Mouse (Mus musculus) embryonic facial prominence, embryonic 11.5 days (tissue): Measurements from ENCODE around the gene Tradd. TPM values are rescaled to one million over a fixed set of nuclear protein-coding genes. Genes with fewer than 3 reads are reported as not detected.

Source experiments
- ATAC-seq: fragments of 200-750 bp; cut with Nextera tagmentation; replicated peaks from 2 replicates; pipeline ENCODE4 v1.8.0; 2017; ENCODE audit warnings: low read depth; ENCODE audit not compliant: insufficient number of reproducible peaks, low FRiP score, low TSS enrichment
- DNase-seq: peaks from one replicate; pipeline ENCODE4 v3.0.0-alpha.2; 2015; ENCODE audit warnings: low spot score
- H3K27ac ChIP-seq: fragments of 300-500 bp; sonication (generic); replicated peaks from 2 replicates; pipeline ENCODE4 v1.5.1; 2014; ENCODE audit warnings: mild to moderate bottlenecking, low read depth, low read length, control low read depth
- H3K27me3 ChIP-seq: fragments of 300-500 bp; sonication (generic); 2 replicates; pipeline ENCODE4 v1.6.1; 2014; ENCODE audit warnings: mild to moderate bottlenecking, low read length, moderate library complexity, mixed read lengths; ENCODE audit not compliant: control insufficient read depth, insufficient read depth
- H3K36me3 ChIP-seq: fragments of 300-500 bp; sonication (generic); replicated peaks from 2 replicates; pipeline ENCODE4 v1.6.1; 2014; ENCODE audit warnings: low read depth, mild to moderate bottlenecking, low read length, moderate library complexity, mixed read lengths; ENCODE audit not compliant: control insufficient read depth, insufficient read depth
- H3K4me1 ChIP-seq: fragments of 300-500 bp; sonication (generic); 2 replicates; pipeline ENCODE4 v1.6.1; 2014; ENCODE audit warnings: low read length, mixed read lengths; ENCODE audit not compliant: control insufficient read depth, insufficient read depth
- H3K4me2 ChIP-seq: fragments of 300-500 bp; sonication (generic); 2 replicates; pipeline ENCODE4 v1.6.1; 2014; ENCODE audit warnings: low read depth, mild to moderate bottlenecking, control low read depth, low read length, moderate library complexity
- H3K4me3 ChIP-seq: fragments of 300-500 bp; sonication (generic); 2 replicates; pipeline ENCODE4 v1.5.1; 2014; ENCODE audit warnings: low read depth, low read length, control low read depth
- H3K9ac ChIP-seq: fragments of 300-500 bp; sonication (generic); replicated peaks from 2 replicates; pipeline ENCODE4 v1.6.1; 2014; ENCODE audit warnings: mild to moderate bottlenecking, control low read depth, low read length
- H3K9me3 ChIP-seq: fragments of 300-500 bp; sonication (generic); replicated peaks from 2 replicates; pipeline ENCODE4 v1.6.1; 2016; ENCODE audit warnings: mild to moderate bottlenecking, low read length, inconsistent platforms, mixed read lengths; ENCODE audit not compliant: control insufficient read depth
- WGBS: fragments of 180-500 bp; shearing (Covaris S2); extraction: QIAGEN DNeasy Blood & Tissue Kit; methylation state at CpG from one replicate; pipeline ENCODE4 v1.1.7; 2014; 5-methylcytosine and 5-hydroxymethylcytosine counted together
- polyA plus RNA-seq: library from polyadenylated mRNA; unstranded; fragments of >200 nt; fragmentation: Nextera tagmentation; extraction: Ambion mirVana; gene quantifications from 2 replicates; pipeline ENCODE4 v1.2.1, GENCODE M21; 2014

Tradd gene
- 14.0 and 16.6 TPM in 2 replicates for polyA plus RNA-seq

- Histone ChIP-seq H3K27me3 (peaks cover 67% of the 10 kb centered on the region), H3K27ac (no peak within 1 kb of the TSS), H3K9me3 (no peaks in the 10 kb centered on the region), H3K4me1 (peaks cover 4% of the 10 kb centered on the region), H3K4me2 (peak within 1 kb of the TSS; percentile 87), H3K9ac (peak within 1 kb of the TSS; percentile 60), H3K36me3 (no peaks in the 10 kb centered on the region), H3K4me3 (peak within 1 kb of the TSS; percentile 67)
- DNase-seq: peak; percentile 72
- WGBS: 1% methylated on average over 54 of the region's 54 CpGs
- peak; percentile 53 for ATAC-seq
These were observed at the start of gene Tradd, which contains the start of gene Fbxl8 for GRCm38 (mm10) chr8:105264024-105264982. Tradd (minus strand) TSS chr8:105264609. Fbxl8 (plus strand) TSS chr8:105264648.

- Histone ChIP-seq H3K4me2 (no peak overlapping the region), H3K27ac (no peak overlapping the region), H3K27me3 (no peaks in the 10 kb centered on the region), H3K4me3 (no peak overlapping the region), H3K9ac (no peak overlapping the region), H3K4me1 (no peaks in the 10 kb centered on the region), H3K36me3 (no peaks in the 10 kb centered on the region; the same call in 1 of the 2 replicates), H3K9me3 (no peaks in the 10 kb centered on the region)
- no peak for DNase-seq
- 82% methylated on average over 9 of the region's 9 CpGs for WGBS
- ATAC-seq: no peak
These were observed 49.4 kb upstream of the Tradd start for GRCm38 (mm10) chr8:105313622-105314402.

DNA sequence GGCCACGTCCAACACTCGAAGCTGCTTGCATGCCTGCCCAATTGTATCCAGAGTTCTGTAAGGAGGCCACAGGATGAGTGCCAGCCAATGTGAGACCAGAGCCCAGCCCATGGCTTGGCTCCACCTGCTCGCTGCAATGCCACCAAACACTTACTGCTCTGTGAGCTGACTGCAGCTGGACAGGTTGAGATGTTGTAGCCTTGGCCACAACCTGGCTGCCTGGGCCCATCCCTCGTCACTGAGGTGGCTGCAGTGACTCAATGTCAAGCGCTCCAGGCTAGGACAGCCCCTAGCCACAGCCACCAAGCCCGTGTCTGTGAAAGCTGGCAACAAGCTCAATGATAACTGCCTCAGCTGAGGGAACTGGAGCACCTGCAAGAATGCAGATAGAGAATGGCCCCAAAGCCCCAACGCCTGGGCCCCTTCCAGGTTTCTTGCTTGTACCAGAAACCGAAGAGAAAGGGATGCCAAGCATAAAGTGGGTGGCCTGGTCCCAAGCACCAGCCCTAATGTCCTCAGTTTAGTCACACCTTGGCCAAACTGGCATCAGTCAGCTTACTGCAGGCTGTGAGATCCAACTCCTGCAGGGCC is 48.6 kb upstream of the Tradd start:
- Histone ChIP-seq H3K4me2 (no peak overlapping the region), H3K4me3 (no peak overlapping the region), H3K36me3 (no peaks in the 10 kb centered on the region; the same call in 1 of the 2 replicates), H3K9me3 (no peaks in the 10 kb centered on the region), H3K27ac (no peak overlapping the region), H3K4me1 (no peaks in the 10 kb centered on the region), H3K27me3 (no peaks in the 10 kb centered on the region), H3K9ac (no peak overlapping the region)
- WGBS: 82% methylated on average over 8 of the region's 8 CpGs
- DNase-seq (no peak), ATAC-seq (no peak)

- Histone ChIP-seq H3K9ac (no peak overlapping the region), H3K36me3 (no peaks in the 10 kb centered on the region; the same call in 1 of the 2 replicates), H3K27me3 (no peaks in the 10 kb centered on the region), H3K4me2 (no peak overlapping the region), H3K4me1 (no peaks in the 10 kb centered on the region), H3K27ac (no peak overlapping the region), H3K4me3 (no peak overlapping the region), H3K9me3 (no peaks in the 10 kb centered on the region)
- WGBS: 83% methylated on average over 1 of the region's 1 CpGs
- no peak for DNase-seq
- ATAC-seq: no peak
These were observed 47.3 kb upstream of the Tradd start for GRCm38 (mm10) chr8:105311718-105312117.

DNA sequence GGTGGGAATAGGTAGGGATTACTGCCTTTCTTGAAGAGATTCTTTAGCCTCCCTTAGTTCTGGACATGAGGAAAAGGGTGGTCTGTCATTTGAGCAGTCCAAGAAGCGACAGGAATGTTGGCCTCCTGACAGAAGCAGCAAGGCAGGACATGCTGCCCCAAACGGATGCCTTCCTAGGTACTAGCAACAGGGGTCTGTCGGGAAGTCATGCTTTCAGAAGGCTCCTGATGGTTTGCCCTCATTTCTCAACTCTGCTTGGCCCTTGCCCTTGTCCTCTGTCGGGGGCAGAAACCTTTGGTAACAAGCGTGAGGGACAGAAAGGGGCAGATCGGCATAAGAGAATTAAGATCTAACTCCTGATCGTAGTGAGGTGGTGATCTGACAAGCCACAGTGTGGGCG is 45.7 kb upstream of the Tradd start:
- no peak overlapping the region for H3K27ac ChIP-seq
- ATAC-seq (no peak), DNase-seq (no peak)
- H3K4me2 ChIP-seq: no peak overlapping the region
- H3K4me1 ChIP-seq: peaks cover 5% of the 10 kb centered on the region; the same call in 1 of the 2 replicates
- no peaks in the 10 kb centered on the region for H3K27me3 ChIP-seq
- no peak overlapping the region for H3K4me3 ChIP-seq
- no peak overlapping the region for H3K9ac ChIP-seq
- H3K36me3 ChIP-seq: no peaks in the 10 kb centered on the region
- H3K9me3 ChIP-seq: no peaks in the 10 kb centered on the region
- WGBS: 85% methylated on average over 8 of the region's 8 CpGs

- Histone ChIP-seq H3K4me2 (no peak overlapping the region), H3K9ac (no peak overlapping the region), H3K36me3 (no peaks in the 10 kb centered on the region), H3K27ac (no peak overlapping the region), H3K27me3 (no peaks in the 10 kb centered on the region), H3K4me3 (no peak overlapping the region), H3K9me3 (no peaks in the 10 kb centered on the region), H3K4me1 (peaks cover 5% of the 10 kb centered on the region; the same call in 1 of the 2 replicates)
- no peak for ATAC-seq
- 84% methylated on average over 15 of the region's 15 CpGs for WGBS
- no peak for DNase-seq
These were observed 44.9 kb upstream of the Tradd start for GRCm38 (mm10) chr8:105309142-105309847.

GRCm38 (mm10) chr8:105308428-105308827 is 44.0 kb upstream of the Tradd start:
- Histone ChIP-seq H3K4me3 (no peak overlapping the region), H3K27me3 (no peaks in the 10 kb centered on the region), H3K36me3 (no peaks in the 10 kb centered on the region), H3K4me2 (no peak overlapping the region), H3K27ac (no peak overlapping the region), H3K9ac (no peak overlapping the region), H3K9me3 (no peaks in the 10 kb centered on the region), H3K4me1 (peaks cover 5% of the 10 kb centered on the region; the same call in 1 of the 2 replicates)
- no peak for DNase-seq
- WGBS: 89% methylated on average over 10 of the region's 10 CpGs
- ATAC-seq: no peak
